Mouse (Mus musculus) c-Kit-positive CD71-positive TER-119-positive erythroid progenitor cells, embryonic 14.5 days (primary cell): ENCODE measurements around the gene Vps29.

Experiments
- DNase-seq: peaks from one replicate; pipeline ENCODE4 v3.0.0-alpha.2; 2013; ENCODE audit warnings: low spot score

The Vps29 gene

DNA sequence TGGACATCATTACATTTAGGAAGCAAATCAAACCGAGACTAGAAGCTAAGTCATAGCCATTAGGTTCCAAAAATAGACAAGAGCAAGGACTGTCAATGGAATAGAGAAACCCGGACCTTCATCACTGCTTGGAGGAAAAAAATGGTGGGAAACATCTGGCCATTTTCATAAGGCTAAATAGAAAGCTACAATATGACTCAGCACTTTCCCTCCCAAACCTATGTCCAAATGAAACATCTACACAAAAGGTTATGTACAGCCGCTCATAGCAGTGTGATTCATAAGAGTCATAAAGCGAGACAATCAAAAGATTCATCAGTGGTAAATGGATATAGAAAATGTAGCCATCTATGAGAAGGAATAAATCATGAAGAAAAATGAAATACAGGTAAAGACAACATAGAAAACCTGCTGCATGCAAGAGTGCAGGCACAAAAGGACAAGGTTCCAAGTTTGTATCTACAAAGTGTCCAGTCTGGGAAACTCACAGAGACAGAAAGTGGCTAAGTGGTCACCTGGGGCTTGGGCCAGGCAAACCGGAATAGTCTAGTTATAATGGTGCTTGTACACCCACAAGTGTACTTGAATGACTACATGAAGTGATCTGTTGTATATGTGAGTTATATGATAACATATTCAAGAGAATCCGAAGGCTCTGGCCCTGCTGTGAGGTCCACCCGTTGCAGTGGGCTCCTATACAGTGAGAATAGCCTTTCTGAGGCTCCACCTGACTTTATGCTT lies 17.4 kb upstream of the Vps29 start:
- DNase-seq, result no peak

DNA sequence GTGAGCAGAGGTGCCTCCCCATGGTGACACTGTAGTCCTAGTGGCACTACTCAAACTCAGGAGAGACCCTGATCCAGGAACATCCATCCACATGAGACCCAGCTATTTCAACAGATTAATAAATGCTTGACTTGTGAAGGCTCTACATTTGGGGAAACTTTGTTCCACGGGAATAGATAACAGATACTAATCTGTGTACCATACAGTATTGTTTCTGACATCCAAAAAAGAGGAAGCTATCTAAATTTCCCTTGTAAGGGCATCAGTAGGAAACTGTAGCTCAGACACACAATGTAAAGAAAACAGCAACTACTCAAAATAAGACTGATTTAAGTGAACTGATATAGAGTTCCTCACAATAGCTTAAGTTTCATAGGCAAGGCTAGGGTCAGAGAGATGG lies 11.3 kb upstream of the Vps29 start:
- DNase-seq, result no peak

DNA sequence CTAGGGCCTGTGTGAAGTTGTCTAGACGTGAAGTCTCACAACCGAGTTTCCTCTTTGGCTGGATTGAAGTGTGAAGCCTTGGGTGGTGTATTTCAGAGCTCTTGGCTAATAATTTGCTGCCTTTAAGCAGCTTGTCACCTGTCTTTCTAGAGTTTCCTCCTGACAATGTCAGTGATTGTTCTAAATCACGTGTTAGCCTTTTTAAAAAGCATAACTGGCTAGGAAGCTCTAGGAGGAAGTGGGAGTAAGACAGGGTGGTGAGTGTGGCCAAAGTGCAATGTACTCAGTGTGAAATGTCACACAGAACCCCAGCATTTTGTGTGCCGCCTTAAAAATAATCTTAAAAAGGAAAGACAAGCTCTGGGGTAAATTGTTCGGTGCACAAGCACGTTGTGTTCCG lies 10.4 kb upstream of the Vps29 start:
- DNase-seq, result no peak

DNA sequence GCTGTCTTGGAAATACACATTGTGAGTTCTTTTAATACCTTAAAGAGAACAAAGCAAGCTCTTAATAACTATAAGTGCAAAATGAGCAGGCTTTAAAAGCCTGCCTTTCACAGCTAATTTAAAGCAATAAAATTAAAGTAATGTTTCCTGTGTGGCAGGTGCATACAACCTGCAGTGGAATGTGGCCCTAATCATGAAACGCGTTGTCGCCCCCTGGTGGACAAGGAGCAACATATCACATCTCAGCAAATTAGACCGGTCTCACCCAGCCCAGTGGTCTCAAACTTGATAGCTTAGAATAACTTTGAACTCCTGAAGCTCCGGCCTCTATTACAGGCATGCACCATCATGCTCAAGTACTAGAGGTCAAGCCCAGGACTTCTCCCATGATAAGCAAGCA lies 9.9 kb upstream of the Vps29 start:
- DNase-seq, result peak; percentile 74

DNA sequence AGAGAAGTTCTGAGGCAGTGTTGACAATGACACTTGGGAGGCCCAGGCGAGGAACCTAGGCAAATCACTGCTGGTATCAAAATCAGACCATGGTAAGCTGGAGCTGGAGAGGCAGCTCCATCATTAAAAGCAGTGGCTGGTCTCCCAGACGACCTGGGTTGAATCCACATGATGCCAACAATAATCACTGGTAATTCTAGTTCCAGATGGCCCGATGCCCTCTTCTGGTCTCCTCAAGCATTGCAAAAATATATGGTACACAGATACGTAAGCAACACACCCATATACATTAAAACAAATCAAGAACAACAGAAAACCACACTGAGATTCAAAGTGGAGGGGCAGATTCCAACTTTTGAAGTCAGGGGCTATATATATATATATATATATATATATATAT lies 8.4 kb upstream of the Vps29 start:
- no peak for DNase-seq

DNA sequence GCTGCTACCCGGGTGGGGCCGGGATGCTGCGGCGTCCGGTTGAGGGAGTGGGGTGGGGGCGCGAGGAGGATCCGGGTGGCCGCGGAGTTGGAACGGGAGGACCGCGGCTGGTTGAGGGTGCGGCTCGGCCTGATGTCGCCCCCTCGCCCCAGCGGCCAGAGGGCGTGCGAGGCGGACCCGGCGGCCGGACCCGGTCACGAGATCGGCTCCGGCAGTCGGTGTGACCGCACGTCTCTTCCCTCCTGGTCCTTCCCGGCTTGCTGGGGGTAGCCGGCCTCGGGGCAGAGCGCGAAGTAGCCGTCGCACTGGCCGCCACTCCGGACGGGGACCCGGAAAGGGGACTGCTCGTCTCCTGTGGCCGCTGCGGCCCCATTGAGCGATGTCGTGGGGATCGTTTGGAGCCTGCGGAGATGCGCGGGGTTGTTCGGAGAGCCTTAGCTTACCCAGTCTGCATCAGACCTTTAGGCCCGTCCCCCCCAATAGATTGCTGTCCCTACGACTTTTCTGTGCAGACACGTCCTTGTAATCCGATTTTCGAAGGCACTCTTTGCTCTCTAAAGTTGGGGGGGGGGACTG lies 411 bp downstream of the Vps29 start:
- DNase-seq, result no peak

DNA sequence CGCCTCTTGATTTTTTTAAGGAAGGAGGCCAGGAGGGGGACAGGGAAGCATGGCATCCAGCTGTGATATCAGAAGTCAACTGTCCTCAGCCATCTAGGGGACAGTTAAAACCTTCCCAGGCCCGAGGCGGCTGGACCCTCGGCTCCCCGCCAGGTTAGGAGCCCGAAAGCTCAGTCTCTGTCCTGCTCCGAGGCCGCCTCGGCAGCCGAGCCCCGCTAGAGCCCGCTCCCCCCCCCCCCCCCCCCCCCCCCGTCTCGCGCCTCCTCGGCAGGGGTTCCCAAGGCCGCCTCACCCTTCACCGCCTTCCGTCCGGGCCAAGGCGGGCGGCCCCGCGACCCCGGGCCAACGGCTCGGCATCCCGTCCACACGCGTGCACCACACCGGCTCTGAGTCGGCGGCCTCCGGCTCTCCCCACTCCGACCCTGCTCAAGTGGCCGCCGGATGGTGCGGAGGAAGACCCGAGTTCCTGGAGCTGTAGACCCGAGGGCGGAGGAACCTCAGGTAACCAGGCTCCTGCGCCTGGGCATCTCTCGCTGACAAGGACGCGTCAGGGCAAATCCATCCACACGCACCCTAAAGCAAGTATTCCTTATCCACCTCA lies 17.5 kb downstream of the Vps29 start, which contains the start of gene Gpn3:
Gene Gpn3 (plus strand): TSS at position 286 of the 601 bp plus-strand sequence.
- peak; percentile 30 for DNase-seq

DNA sequence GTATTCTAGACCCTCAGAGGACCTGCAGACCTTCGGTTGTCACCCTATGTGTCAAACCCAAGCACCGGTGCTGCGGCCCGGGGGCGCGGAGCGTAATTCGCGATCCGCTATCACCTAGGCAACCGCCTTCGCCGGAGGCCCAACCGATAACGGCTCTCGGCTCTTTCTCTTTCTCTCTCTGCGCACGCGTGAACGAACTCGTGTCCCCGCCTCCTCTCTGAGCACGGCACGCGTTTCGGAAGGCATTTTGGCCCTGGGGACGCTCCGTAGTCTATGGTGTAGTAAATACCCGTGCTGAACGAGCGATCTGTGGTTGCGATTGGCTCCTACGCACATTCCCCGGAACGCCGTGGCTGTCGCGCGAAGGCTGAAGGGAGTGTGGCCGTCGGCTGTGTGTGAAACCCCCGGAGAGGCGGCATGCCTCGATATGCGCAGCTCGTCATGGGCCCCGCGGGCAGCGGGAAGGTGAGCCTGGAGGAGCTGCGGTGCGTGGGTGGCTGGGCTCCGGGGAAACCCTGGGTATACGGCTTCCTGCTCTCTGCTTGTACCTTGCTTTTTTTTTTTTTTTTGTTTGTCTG lies 18.1 kb downstream of the Vps29 start, which contains the start of gene Fam216a:
Gene Fam216a (minus strand): TSS at position 173 of the 578 bp plus-strand sequence.
- DNase-seq, result peak; percentile 100

DNA sequence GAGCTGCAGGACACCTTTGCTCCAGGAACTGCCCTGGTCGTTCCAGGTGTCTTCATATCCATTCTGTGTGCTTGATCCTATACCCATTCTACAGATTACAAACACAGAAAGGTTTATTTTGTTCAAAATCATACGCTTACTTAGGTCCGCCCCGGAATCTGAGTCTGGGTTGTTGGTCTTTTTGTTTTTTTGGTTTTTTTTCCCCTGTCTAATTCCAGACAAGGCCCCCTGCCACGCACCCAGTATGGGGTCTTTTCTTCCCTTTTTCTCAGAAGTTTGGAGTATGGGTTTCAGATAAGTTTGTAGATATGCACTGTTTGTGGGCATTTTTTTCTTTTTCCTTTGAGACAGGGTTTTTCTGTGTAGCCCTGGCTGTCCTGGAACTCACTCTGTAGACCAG lies 18.7 kb downstream of the Vps29 start:
- DNase-seq, result no peak

DNA sequence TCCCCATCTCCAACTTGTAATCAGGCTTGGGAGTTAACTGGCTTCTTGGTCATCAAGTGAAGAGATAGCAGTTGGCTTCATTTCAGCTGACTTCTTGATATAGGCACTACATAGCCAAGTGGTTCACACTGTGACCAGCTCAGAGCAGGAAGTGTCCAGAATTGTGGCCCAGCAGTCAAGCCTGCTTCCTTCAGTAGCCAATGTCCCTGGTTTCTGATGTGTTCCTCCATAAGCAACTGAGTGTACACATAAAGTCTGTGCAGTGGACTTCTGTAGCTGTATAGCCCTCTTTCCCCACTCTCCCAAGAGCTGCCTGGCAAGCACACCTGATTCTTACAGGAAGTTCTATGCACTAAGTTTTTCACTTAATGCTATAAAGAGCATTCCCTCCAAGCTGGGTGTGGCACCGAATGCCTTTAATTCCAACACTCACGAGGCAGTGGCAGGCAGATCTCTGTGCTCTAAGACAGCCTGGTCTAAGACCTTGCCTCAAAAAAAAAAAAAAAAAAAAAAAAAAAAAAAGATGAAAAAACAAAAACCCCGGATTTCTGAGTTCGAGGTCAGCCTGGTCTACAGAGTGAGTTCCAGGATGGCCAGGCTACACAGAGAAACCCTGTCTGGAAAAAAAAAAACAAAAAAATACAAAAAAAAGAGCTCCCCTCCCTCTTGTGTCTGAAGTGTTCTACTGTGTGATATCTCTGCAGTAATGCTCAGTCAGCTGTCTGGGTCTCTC lies 23.1 kb downstream of the Vps29 start:
- no peak for DNase-seq

DNA sequence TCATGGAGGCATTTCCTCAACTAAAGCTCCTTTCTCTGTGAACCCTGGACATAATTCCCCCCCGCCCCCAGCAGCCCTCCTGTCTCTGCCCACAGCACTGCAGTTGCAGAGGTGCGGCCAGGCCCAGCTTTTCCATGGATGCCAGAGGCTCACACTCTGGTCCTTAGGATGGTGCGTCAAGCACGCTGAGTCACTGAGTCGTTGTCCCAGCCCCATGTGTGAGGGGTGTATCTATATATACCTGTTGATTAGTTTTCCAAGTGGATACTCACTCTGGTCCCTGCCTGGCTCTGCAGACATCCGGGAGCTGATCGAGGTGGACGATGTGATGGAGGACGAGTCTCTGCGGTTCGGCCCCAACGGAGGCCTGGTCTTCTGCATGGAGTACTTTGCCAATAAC lies 24.0 kb downstream of the Vps29 start:
- no peak for DNase-seq

DNA sequence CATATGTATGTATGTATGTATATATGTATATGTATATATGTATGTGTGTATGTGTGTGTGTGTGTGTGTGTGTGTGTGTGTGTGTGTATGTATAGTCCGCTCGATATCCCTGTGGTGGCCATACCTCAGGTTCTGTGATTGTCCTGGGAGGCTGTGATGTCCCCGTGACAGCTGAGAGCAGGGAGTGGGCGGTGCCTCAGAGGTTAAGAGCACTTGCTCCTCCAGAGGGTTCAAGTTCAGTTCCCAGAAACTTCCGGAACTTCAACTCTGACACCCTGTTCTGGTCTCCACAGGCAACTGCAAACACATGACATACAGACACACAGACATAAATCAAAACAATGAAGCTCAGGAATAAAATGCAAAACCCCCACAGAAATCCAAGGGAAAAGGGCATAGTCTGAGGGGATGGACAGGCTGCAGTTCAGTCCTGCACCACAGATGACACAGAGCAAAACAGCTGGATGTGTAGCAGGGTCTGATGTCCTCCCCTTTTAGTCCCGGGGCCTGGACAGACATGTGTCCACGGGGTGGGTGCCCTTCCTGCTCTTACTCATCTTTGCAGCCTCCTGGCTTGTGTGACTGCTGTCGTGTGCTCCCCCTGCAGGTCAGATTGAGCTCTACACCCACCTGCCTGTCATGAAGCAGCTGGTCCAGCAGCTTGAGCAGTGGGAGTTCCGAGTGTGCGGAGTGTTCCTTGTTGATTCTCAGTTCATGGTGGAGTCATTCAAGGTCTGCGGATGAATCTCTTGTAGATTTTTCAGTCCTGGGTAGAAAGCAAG lies 25.4 kb downstream of the Vps29 start:
- peak; percentile 73 for DNase-seq

DNA sequence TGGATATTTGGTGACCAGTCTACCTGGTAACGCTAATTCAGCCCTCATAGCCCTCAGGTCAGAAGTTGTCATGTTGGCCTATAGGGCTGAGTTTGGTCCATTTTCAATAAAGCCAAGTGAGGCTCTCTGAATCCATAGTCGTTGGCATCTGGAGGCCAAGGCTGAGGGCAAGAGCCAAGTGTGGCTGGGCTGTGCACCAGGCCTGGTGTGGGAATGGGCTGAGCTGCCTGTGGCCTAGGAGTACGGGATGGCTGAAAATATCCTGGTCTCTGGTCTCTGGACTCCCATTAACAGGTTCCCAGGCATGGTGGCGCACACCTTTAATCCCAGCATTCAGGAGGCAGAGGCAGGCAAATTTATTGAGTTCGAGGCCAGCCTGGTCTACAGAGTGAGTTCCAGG lies 35.8 kb downstream of the Vps29 start:
- no peak for DNase-seq

DNA sequence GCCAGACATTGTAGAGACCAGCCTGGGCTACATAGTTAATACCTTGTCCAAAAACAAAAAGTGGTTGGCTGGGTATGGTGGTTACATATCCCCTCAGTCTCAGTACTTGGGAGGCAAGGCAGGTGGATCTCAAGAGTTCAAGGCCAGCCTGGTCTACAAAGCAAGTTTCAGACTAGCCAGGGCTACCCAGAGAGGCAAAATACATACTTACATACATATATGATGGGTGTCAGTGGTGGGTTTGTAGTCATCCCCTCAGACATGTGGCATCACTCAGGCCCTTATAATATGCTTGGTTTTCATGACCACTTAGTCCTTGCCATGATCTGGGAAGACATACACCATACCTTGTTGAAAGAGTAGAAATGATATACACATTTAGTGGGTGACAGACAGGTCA lies 36.5 kb downstream of the Vps29 start:
- no peak for DNase-seq

DNA sequence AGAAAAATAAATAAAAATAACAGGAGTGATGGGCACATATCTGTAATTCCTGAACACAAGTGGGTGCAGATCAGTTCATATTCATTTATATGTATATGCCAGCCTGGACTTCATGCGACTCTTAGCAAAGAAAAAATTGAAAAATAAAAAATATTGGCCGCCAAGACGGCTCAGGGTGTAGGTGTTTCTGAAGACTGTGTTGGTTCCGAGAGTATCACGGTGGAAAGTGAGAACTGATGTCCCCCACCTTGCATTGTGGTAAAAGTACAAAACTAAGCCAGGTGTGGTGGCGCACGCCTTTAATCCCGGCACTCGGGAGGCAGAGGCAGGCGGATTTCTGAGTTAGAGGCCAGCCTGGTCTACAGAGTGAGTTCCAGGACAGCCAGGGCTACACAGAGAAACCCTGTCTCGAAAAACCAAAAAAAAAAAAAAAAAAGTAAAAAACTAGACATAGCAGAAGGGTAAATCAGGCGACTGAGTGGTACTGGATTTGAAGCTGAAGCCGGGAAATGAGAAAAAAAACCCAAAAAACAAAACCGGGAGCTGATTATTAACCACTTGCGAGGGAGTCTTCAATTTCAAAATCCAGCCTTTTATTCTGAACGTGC lies 37.1 kb downstream of the Vps29 start:
- no peak for DNase-seq

DNA sequence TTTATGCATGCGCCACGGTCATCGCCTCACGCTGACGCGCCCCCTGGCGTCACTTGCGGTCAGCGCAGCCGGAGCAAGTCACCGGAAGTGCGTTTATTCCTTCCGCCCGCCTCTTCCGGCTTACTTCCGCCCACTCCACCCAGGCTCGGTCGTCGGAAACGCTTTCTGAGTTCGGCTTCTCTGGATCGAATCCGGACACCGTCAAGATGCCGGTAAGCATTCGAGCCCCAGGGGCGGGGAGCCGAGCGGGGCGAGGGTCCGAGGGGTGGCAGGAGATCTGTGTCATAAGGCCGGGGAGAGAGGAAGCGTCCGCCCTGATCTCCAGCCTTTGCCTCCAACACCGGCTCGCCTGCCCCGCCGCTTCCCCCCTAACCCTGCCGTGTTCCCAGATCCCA lies 37.6 kb downstream of the Vps29 start, which contains the start of gene Arpc3:
Gene Arpc3 (plus strand): TSS at position 93 of the 395 bp plus-strand sequence.
- peak; percentile 87 for DNase-seq

DNA sequence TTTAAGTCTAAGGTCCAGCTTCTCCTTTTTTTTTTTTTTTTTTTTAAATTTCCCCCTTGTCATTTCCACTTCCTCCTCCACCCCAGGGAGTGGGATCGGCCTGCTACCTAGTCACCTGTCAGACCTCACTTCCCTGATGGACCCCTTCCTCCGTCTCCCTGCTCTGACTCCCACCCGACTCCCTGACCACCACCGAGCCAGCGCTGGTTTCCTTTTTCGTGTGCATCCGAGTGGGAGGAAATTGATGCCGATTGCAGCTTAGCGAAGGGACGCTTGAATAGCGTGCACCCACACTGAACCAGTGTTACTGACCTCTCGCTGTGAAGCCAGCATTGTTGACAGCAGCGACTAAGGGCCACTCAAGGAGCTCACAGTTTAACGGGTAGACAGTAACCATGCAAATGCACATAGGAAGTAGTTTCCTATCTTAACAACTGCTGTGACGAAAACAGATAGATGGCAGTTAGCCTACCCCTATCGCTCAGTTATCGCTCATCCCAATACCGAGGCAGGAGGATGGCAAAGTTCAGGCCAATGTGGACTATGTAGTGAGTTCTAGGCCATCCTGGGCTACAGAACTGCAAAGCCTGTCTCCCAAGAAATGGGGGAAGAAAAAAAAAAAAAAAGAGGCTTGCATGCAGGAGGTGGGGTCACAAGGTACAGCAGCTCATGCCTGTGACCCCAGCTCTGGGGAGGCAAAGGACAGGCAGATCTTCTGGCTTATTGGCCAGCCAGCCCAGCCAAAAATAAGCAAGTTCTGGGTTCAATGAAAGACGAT lies 38.2 kb downstream of the Vps29 start:
- peak; percentile 26 for DNase-seq

DNA sequence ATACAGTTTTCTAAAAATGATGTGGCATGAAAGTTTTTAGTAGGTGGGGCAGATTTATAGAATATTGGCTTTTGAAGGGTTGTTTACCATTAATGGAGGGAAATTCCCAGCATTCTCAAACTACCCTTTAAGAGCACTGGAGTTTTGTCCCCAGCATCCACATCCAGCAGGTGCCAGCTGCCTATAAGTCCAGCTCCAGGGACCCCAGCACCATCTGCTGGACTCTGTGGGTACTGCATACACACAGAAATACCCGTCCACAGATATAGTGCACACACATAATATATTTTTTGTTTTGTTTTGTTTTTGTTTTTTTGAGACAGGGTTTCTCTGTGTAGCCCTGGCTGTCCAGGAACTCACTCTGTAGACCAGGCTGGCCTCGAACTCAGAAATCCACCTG lies 39.7 kb downstream of the Vps29 start:
- peak; percentile 81 for DNase-seq

DNA sequence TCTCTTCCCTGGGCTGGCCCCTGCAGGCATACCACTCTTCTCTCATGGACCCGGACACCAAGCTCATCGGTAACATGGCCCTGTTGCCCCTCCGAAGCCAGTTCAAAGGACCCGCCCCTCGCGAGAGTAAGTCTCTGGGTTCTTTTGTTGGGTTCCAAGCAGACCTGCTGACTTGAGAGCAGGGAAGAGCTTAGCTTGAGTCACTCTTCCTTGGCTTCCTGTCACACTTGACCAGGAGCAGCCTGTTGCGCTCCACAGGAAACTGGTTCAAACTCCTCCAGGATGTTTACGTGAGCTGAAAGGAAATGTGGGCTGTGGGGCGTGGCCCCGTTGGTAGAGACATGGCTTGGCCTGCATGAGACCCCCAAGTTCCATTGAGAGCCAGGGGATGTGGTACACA lies 42.6 kb downstream of the Vps29 start:
- DNase-seq, result no peak

DNA sequence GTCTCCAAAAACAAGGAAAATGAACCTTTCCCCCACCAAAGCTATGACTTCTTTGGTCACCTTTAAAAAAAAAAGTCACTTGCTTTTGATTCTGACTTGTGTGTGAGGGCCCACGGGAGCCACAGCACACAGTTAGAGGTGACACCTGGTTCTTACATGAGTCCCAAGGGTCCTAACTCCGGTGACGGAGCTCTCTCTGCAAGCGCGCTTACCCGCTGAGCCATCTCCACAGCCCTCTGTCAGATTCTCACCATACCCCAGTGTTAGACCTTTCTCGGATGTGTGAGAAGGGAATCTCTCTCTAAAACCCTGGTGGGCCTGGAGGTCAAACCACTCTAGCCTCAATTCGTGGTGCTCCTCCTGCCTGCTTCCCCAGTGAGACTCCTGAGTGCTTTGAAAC lies 43.3 kb downstream of the Vps29 start:
- DNase-seq, result no peak
